Mouse (Mus musculus) limb, embryonic 12.5 days (tissue): ENCODE data around the gene Ntrk1. TPM values are rescaled to one million over a fixed set of nuclear protein-coding genes. Genes with fewer than 3 reads are reported as not detected.

ENCODE experiments used
- ATAC-seq: fragments of 200-750 bp; cut with Nextera tagmentation; 2 replicates; pipeline ENCODE4 v1.8.0; 2017; ENCODE audit warnings: low read depth, moderate TSS enrichment; ENCODE audit not compliant: insufficient number of reproducible peaks, insufficient read depth, low FRiP score, low TSS enrichment
- H3K27ac ChIP-seq: fragments of 300-500 bp; sonication (generic); 2 replicates; pipeline ENCODE4 v1.5.1; 2016; ENCODE audit warnings: mild to moderate bottlenecking, moderate library complexity
- H3K27me3 ChIP-seq: fragments of 300-500 bp; sonication (generic); 2 replicates; pipeline ENCODE4 v1.6.1; 2016; ENCODE audit warnings: mild to moderate bottlenecking, moderate library complexity
- H3K36me3 ChIP-seq: fragments of 300-500 bp; sonication (generic); 2 replicates; pipeline ENCODE4 v1.6.1; 2016; ENCODE audit warnings: mild to moderate bottlenecking, moderate library complexity
- H3K4me1 ChIP-seq: fragments of 300-500 bp; sonication (generic); replicated peaks from 2 replicates; pipeline ENCODE4 v1.6.1; 2016
- H3K4me2 ChIP-seq: fragments of 300-500 bp; sonication (generic); 2 replicates; pipeline ENCODE4 v1.6.1; 2016; ENCODE audit warnings: mild to moderate bottlenecking, moderate library complexity
- H3K4me3 ChIP-seq: fragments of 300-500 bp; sonication (generic); replicated peaks from 2 replicates; pipeline ENCODE4 v1.5.1; 2016; ENCODE audit warnings: mild to moderate bottlenecking
- H3K9ac ChIP-seq: fragments of 300-500 bp; sonication (generic); replicated peaks from 2 replicates; pipeline ENCODE4 v1.6.1; 2016; ENCODE audit warnings: mild to moderate bottlenecking, moderate library complexity
- H3K9me3 ChIP-seq: fragments of 300-500 bp; sonication (generic); 2 replicates; pipeline ENCODE4 v1.6.1; 2016; ENCODE audit warnings: mild to moderate bottlenecking, moderate library complexity
- WGBS: fragments of 180-500 bp; shearing (Covaris S2); methylation state at CpG from one replicate; pipeline ENCODE4 v1.1.7; 2016; 5-methylcytosine and 5-hydroxymethylcytosine counted together
- polyA plus RNA-seq: library from polyadenylated mRNA; unstranded; fragments of >200 nt; fragmentation: Nextera tagmentation; extraction: Ambion mirVana; gene quantifications from 2 replicates; pipeline ENCODE4 v1.2.1, GENCODE M21; 2016

Ntrk1 gene
- polyA plus RNA-seq, 1 experiment from 2014 or later = 5.1 TPM

- no peaks in the 10 kb centered on the region for H3K9me3 ChIP-seq
- peaks cover 22% of the 10 kb centered on the region for H3K27me3 ChIP-seq
- no peak overlapping the region for H3K4me2 ChIP-seq
- 81% methylated on average over 5 of the region's 5 CpGs for WGBS
- H3K4me3 ChIP-seq = no peak overlapping the region
- H3K4me1 ChIP-seq = peaks cover 21% of the 10 kb centered on the region
- no peaks in the 10 kb centered on the region for H3K36me3 ChIP-seq
- no peak for ATAC-seq
- no peak overlapping the region for H3K9ac ChIP-seq
- H3K27ac ChIP-seq = no peak overlapping the region
Observed at GRCm38 (mm10) chr3:87785156-87785555, 9.8 kb downstream of the Ntrk1 start.

- Histone ChIP-seq H3K27me3 (peaks cover 32% of the 10 kb centered on the region), H3K36me3 (no peaks in the 10 kb centered on the region), H3K27ac (no peak overlapping the region), H3K4me1 (peaks cover 15% of the 10 kb centered on the region; the same call in 1 of the 2 replicates), H3K9me3 (no peaks in the 10 kb centered on the region), H3K4me3 (no peak overlapping the region), H3K4me2 (no peak overlapping the region), H3K9ac (no peak overlapping the region)
- WGBS = 87% methylated on average over 25 of the region's 25 CpGs
- ATAC-seq = no peak
Observed at GRCm38 (mm10) chr3:87783282-87784023, 11.5 kb downstream of the Ntrk1 start.

- 44% methylated on average over 2 of the region's 2 CpGs for WGBS
- peaks cover 11% of the 10 kb centered on the region; the same call in 1 of the 2 replicates for H3K4me1 ChIP-seq
- no peak overlapping the region for H3K4me2 ChIP-seq
- H3K27ac ChIP-seq = no peak overlapping the region
- no peaks in the 10 kb centered on the region for H3K36me3 ChIP-seq
- peaks cover 60% of the 10 kb centered on the region for H3K27me3 ChIP-seq
- no peak for ATAC-seq
- no peak overlapping the region for H3K9ac ChIP-seq
- no peak overlapping the region for H3K4me3 ChIP-seq
- no peaks in the 10 kb centered on the region for H3K9me3 ChIP-seq
Observed at GRCm38 (mm10) chr3:87779086-87779485, 15.9 kb downstream of the Ntrk1 start.

DNA sequence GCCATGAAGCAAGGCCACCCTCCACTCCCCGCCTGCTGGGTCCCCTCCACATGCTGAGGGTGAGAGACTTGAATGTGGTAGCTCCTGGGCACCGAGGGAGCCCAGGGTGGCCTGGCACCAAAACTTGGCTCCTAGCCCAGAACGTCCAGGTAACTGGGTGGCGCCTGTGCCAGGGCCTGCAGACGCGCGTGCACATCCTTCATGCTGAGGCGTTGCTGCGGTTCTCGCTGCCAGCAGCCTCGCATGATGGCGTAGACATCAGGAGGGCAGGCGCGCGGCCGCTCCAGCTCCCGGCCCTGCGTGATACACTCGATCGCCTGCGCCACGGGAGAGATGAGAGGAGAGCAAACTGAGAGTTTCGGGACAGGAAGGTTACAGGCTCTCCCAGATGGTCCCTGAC lies 16.7 kb downstream of the Ntrk1 start:
- H3K27me3 ChIP-seq = peaks cover 60% of the 10 kb centered on the region
- no peak overlapping the region for H3K9ac ChIP-seq
- H3K4me1 ChIP-seq = peaks cover 11% of the 10 kb centered on the region; the same call in 1 of the 2 replicates
- H3K4me3 ChIP-seq = no peak overlapping the region
- no peak overlapping the region for H3K4me2 ChIP-seq
- WGBS = 55% methylated on average over 23 of the region's 23 CpGs
- no peaks in the 10 kb centered on the region for H3K36me3 ChIP-seq
- no peak for ATAC-seq
- no peaks in the 10 kb centered on the region for H3K9me3 ChIP-seq
- H3K27ac ChIP-seq = no peak overlapping the region

DNA sequence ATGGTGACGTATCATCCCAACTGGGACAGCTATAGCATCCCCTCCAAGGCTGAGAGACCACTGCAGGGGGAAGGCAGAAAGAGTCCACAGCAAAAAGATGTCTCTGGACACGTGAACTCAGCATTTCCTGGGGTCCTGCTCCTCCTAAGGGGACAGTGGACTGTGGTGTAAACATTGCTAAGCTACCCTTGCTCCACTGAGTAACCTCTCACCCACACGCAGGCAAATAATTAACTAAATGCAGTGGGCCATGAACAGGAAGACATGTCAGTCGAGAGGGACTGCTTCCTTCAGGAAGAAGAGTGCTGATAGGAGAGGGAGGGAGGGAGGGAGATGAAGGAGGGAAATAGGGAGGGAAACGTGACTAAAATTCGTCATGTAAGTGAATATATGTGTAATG lies 23.9 kb downstream of the Ntrk1 start:
- Histone ChIP-seq H3K27ac (no peak overlapping the region), H3K9me3 (no peaks in the 10 kb centered on the region), H3K4me1 (peaks cover 26% of the 10 kb centered on the region), H3K9ac (no peak overlapping the region), H3K4me2 (no peak overlapping the region), H3K36me3 (no peaks in the 10 kb centered on the region), H3K27me3 (peaks cover 32% of the 10 kb centered on the region), H3K4me3 (no peak overlapping the region)
- no peak for ATAC-seq
- 49% methylated on average over 6 of the region's 6 CpGs for WGBS

GRCm38 (mm10) chr3:87770280-87770679 lies 24.7 kb downstream of the Ntrk1 start:
- under 1% methylated on average over 4 of the region's 4 CpGs for WGBS
- Histone ChIP-seq H3K4me1 (peaks cover 34% of the 10 kb centered on the region), H3K27ac (no peak overlapping the region), H3K36me3 (no peaks in the 10 kb centered on the region), H3K27me3 (peaks cover 26% of the 10 kb centered on the region), H3K4me2 (no peak overlapping the region), H3K4me3 (no peak overlapping the region), H3K9ac (no peak overlapping the region), H3K9me3 (no peaks in the 10 kb centered on the region)
- no peak for ATAC-seq

GRCm38 (mm10) chr3:87769506-87769905 lies 25.5 kb downstream of the Ntrk1 start:
- H3K36me3 ChIP-seq = no peaks in the 10 kb centered on the region
- no peak overlapping the region for H3K4me2 ChIP-seq
- H3K4me1 ChIP-seq = peaks cover 42% of the 10 kb centered on the region
- no peak for ATAC-seq
- H3K9me3 ChIP-seq = no peaks in the 10 kb centered on the region
- H3K4me3 ChIP-seq = no peak overlapping the region
- peaks cover 26% of the 10 kb centered on the region for H3K27me3 ChIP-seq
- no peak overlapping the region for H3K9ac ChIP-seq
- no peak overlapping the region for H3K27ac ChIP-seq
- WGBS = 73% methylated on average over 8 of the region's 8 CpGs

DNA sequence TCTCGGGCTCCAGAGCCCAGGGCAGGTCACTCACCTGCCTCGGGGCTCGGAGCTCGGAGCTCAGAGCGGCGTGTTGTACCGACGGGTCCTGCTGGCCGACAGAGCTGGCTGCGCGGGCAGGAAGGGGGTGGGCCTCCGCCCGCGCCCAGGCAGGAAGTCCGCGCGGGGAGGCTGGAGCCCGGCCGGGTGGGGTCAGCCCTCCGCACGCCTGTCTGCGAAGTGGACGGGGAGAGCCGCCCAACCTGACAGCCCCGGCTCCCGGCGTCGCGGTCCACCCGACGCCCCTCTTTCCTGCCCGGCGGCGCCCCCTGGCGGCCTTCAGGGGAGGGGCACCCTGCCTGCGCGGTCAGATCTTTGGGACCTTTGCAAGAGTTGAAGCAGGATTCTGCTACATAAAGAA lies 26.1 kb downstream of the Ntrk1 start:
- Histone ChIP-seq H3K27ac (peak overlapping the region; percentile 67), H3K9me3 (no peaks in the 10 kb centered on the region), H3K36me3 (no peaks in the 10 kb centered on the region), H3K4me3 (peak overlapping the region; percentile 52), H3K4me2 (peak overlapping the region; percentile 62), H3K4me1 (peaks cover 48% of the 10 kb centered on the region), H3K27me3 (peaks cover 26% of the 10 kb centered on the region), H3K9ac (peak overlapping the region; percentile 65)
- WGBS = under 1% methylated on average over 37 of the region's 37 CpGs
- peak; percentile 29; the same call in 1 of the 2 replicates for ATAC-seq

DNA sequence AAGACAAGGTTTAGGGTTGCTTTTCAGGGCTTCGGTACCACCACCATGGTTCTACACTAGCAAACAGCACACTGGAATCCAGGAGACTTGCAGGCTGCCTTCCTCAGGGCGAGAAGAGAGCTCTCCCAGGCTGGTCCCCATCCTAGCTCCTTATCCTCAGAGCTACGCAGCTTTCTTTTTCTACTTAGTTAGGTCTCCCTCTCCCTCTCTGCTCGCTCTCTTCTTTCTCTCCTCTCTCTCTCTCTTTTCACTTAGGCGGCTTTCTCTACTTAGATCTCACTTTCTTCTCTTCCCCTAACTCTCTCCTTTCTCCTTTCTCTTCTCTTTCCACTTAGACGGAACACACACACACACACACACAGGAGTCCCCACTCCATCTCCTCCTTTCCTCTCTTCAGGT lies 26.5 kb downstream of the Ntrk1 start:
- no peak for ATAC-seq
- WGBS = 48% methylated on average over 6 of the region's 6 CpGs

DNA sequence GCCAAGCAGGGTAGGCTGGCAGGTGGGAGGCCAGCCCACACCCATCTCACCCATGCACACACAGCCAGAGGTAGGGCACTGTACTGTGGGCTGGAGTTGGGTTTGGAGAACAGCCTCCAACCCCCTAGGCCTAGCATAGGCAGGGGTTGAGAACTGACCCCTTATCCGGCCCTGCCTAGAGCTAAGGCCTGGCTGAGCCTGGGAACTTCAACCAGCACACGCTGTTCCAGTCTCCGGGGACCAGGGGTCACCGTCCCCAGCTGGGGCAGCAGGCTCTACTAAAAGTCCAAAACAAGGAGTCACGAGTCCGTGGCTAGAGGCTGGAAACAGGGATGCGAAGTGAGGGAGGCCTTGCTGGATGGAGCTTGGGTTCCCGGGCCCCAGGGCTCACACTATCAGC lies 27.2 kb downstream of the Ntrk1 start:
- Histone ChIP-seq H3K9ac (peak overlapping the region; percentile 28; the same call in 1 of the 2 replicates), H3K36me3 (no peaks in the 10 kb centered on the region), H3K4me1 (peaks cover 59% of the 10 kb centered on the region), H3K9me3 (no peaks in the 10 kb centered on the region), H3K4me2 (peak overlapping the region; percentile 62), H3K4me3 (peak overlapping the region; percentile 52), H3K27me3 (peaks cover 26% of the 10 kb centered on the region), H3K27ac (peak overlapping the region; percentile 67; the same call in 1 of the 2 replicates)
- ATAC-seq = no peak
- 61% methylated on average over 8 of the region's 8 CpGs for WGBS

More for the DNA sequence above, 26.5 kb downstream of the Ntrk1 start:
- peak overlapping the region; percentile 65 for H3K9ac ChIP-seq
- peaks cover 26% of the 10 kb centered on the region for H3K27me3 ChIP-seq
- no peaks in the 10 kb centered on the region for H3K36me3 ChIP-seq
- H3K27ac ChIP-seq = peak overlapping the region; percentile 67
- H3K4me1 ChIP-seq = peaks cover 52% of the 10 kb centered on the region
- no peaks in the 10 kb centered on the region for H3K9me3 ChIP-seq
- peak overlapping the region; percentile 52 for H3K4me3 ChIP-seq
- H3K4me2 ChIP-seq = peak overlapping the region; percentile 62

DNA sequence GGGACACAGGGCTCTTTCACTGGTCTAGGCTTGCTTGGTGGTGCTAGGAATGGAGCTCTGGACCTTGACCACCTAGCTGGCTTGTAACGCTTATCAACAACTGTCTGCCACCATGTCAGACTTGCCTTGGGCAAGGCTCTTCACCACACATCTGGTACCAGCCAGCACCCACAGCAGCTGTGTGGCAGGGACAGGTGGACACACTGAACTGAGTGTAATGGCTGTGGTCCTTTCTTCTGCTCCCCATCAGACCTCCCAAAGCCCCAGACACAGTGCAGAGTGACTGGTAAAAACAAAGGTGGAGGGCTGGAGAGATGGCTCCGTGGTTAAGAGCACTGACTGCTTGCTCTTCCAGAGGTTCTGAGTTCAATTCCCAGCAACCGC lies 28.7 kb downstream of the Ntrk1 start:
- Histone ChIP-seq H3K36me3 (no peaks in the 10 kb centered on the region), H3K9me3 (no peaks in the 10 kb centered on the region), H3K27me3 (peaks cover 12% of the 10 kb centered on the region), H3K4me1 (peaks cover 71% of the 10 kb centered on the region), H3K4me2 (no peak overlapping the region), H3K27ac (peak overlapping the region; percentile 90; the same call in 1 of the 2 replicates), H3K4me3 (no peak overlapping the region), H3K9ac (no peak overlapping the region)
- ATAC-seq = no peak
- 84% methylated on average over 3 of the region's 3 CpGs for WGBS
